Mouse (Mus musculus) spleen, adult 2 months (tissue): ENCODE measurements at regions not wholly inside any gene's neighbourhood (a gene's known extent, or its start where the extent isn't known, plus 50 kb on each side); places are given as distances from the start of the nearest gene placed in this dataset.

Source experiments
- CTCF ChIP-seq: fragments of 200-500 bp; IDR thresholded peaks from 2 replicates; pipeline ENCODE4 v1.5.1; 2011; ENCODE audit warnings: mild to moderate bottlenecking, inconsistent platforms; ENCODE audit not compliant: insufficient read depth, insufficient read length, insufficient replicate concordance; ENCODE audit errors: extremely low read depth
- POLR2A ChIP-seq: fragments of 200-500 bp; IDR thresholded peaks from 2 replicates; pipeline ENCODE4 v1.6.1; 2011; ENCODE audit warnings: low read depth, low read length, inconsistent platforms

- TF ChIP-seq POLR2A (no peak), CTCF (no peak)
Measured at GRCm38 (mm10) chr3:149173537-149173936, 183.2 kb upstream of the Adgrl2 start.
